Mouse (Mus musculus) E14TG2a.4 (cell line): ENCODE data around the gene Serpina12.

Experiments
- CTCF ChIP-seq: conservative IDR thresholded peaks from 2 replicates; pipeline ENCODE4 v1.5.1; 2014; ENCODE audit warnings: low read length
- NANOG ChIP-seq: IDR thresholded peaks from 2 replicates; pipeline ENCODE4 v1.6.1; 2014; ENCODE audit warnings: borderline replicate concordance, low read length, mixed read lengths

DNA sequence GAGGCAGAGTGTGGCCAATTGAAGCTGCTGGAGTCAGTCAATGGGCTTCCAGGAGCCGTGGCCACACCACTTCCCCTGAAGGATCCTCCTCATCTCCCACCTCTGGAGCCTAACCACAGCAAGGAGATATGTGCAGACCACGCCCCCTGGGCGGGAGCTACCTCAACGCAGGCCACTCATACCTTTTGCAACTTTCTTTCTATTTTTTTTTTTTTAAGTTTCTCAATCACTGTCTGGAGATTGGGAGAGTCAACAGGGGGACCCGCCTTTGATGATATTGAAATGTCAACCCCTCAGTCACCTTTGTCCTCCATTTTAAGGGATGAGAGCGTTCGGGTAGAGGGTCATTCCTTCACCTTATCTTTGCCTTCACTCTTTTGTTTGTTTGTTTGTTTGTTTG lies at the start of gene Serpina12:
- TF ChIP-seq CTCF = no peak
- TF ChIP-seq NANOG = no peak
